Mouse (Mus musculus): ENCODE results near the gene Csnk1e. TPM values are rescaled to one million over a fixed set of nuclear protein-coding genes. Genes with fewer than 3 reads are reported as not detected.

Csnk1e gene
- polyA plus RNA-seq, 1 experiment from 2014 or later = 267 TPM

DNA sequence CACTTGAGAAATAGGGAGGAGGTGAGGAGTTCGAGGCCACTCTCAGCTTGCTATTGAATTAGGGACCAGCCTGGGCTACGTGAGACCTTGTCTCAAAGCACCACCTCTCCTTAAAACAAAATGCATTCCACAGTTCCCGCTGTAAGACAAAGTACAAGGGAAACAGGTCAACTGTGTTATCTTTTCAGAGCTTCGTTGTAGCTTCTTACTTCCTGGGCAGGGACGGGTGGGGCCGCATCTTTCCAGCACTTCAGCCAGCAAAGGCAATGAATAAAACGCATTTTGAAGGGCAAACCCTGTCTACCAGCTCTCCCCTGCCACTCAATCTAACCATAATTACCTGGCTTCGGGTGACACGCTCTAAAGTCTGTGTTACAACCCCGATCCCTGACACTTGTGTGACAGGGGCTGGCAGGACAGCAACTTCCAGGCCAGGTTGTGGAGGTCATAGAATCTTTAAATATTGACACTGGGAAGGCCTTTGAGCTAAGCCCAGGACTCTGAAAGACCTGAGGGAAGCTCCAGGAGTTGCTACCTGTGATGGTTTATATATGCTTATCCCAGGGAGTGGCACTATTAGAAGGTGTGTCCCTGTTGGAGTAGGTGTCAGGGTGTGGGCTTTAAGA is 38.8 kb downstream of the Csnk1e start:
- Histone ChIP-seq H3K4me2 (no peak overlapping the region), H3K4me3 (replicated peaks) (no peak overlapping the region), H3K27me3 (no peaks in the 10 kb centered on the region), H3K27ac (no peak overlapping the region), H3K4me1 (no peaks in the 10 kb centered on the region; the same call in 1 of the 2 replicates), H3K9ac (no peak overlapping the region), H3K36me3 (replicated peaks) (peaks cover 54% of the 10 kb centered on the region), H3K9me3 (no peaks in the 10 kb centered on the region)
- no peak for ATAC-seq (ENCODE audit: low FRiP score)
- 95% methylated on average over 10 of the region's 10 CpGs for WGBS

DNA sequence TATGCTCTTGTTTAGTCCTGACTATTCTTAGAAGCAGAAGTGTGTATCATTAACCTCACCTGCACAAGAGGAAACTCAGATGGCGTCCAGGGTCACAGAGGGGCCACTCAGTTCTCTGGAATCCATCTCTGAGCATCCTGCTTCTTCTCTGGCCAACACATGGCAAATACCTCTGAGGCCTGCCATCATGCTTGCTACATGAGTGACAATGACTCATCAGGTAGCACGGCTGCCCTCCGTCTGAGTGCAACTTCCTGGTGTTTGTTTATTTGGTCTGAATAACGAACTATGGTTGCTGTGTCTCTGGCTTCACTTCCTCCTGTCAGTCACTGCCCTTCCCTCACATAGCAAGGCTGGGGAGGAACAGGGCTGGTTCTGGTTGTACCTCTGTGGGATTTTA is 40.9 kb downstream of the Csnk1e start:
- Histone ChIP-seq H3K9ac (no peak overlapping the region), H3K4me3 (replicated peaks) (no peak overlapping the region), H3K4me1 (no peaks in the 10 kb centered on the region), H3K27ac (no peak overlapping the region), H3K4me2 (no peak overlapping the region), H3K9me3 (no peaks in the 10 kb centered on the region), H3K36me3 (replicated peaks) (peaks cover 33% of the 10 kb centered on the region), H3K27me3 (no peaks in the 10 kb centered on the region)
- no peak for ATAC-seq (ENCODE audit: low FRiP score)
- WGBS = 75% methylated on average over 4 of the region's 4 CpGs

DNA sequence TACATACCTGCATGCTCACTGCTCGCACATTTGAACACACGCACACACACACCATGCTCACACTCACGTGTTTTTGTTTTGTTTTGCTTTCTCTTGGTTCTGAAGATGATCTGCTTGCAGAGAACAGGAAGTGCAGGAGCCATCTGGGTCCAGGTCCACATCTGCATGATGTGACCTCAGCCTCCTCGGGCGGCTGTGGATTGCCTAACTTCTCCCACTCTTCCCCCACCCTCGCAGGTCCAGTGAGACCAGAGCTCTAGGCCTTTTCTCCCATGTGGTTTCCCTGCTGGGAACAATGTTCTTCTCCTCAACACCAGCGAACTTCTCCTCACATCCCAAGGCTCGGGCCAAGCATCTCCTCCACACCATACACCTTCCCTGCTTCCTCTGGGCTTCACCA is 41.6 kb downstream of the Csnk1e start:
- H3K36me3 ChIP-seq (replicated peaks) = peaks cover 26% of the 10 kb centered on the region
- no peak overlapping the region for H3K4me2 ChIP-seq
- no peak overlapping the region for H3K4me3 ChIP-seq (replicated peaks)
- 86% methylated on average over 8 of the region's 8 CpGs for WGBS
- no peak for ATAC-seq (ENCODE audit: low FRiP score)
- H3K27me3 ChIP-seq = no peaks in the 10 kb centered on the region
- H3K9me3 ChIP-seq = no peaks in the 10 kb centered on the region
- no peaks in the 10 kb centered on the region for H3K4me1 ChIP-seq
- H3K9ac ChIP-seq = no peak overlapping the region
- no peak overlapping the region for H3K27ac ChIP-seq

DNA sequence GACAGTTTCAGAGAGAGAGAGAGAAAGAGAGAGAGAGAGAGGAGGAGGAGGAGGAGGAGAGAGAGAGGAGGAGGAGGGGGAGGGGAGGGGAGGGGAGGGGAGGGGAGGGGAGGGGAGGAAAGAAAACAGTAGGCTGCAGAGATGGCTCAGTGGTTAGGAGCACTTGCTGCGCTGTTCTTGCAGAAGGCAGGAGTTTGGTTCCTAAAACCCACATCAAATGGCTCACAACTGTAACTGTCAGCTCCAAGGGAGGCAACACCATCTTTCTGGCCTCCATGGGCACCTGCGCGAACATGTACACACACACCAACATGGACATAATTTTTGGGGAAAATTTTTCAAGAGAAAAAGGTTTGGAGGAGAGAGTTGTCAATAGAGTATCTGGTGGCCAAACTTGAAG is 42.2 kb downstream of the Csnk1e start:
- Histone ChIP-seq H3K36me3 (replicated peaks) (peaks cover 20% of the 10 kb centered on the region), H3K9me3 (no peaks in the 10 kb centered on the region), H3K27me3 (no peaks in the 10 kb centered on the region), H3K4me3 (replicated peaks) (no peak overlapping the region), H3K27ac (no peak overlapping the region), H3K4me1 (no peaks in the 10 kb centered on the region), H3K4me2 (no peak overlapping the region), H3K9ac (no peak overlapping the region)
- no peak for ATAC-seq (ENCODE audit: low FRiP score)
- WGBS = 95% methylated on average over 3 of the region's 3 CpGs

DNA sequence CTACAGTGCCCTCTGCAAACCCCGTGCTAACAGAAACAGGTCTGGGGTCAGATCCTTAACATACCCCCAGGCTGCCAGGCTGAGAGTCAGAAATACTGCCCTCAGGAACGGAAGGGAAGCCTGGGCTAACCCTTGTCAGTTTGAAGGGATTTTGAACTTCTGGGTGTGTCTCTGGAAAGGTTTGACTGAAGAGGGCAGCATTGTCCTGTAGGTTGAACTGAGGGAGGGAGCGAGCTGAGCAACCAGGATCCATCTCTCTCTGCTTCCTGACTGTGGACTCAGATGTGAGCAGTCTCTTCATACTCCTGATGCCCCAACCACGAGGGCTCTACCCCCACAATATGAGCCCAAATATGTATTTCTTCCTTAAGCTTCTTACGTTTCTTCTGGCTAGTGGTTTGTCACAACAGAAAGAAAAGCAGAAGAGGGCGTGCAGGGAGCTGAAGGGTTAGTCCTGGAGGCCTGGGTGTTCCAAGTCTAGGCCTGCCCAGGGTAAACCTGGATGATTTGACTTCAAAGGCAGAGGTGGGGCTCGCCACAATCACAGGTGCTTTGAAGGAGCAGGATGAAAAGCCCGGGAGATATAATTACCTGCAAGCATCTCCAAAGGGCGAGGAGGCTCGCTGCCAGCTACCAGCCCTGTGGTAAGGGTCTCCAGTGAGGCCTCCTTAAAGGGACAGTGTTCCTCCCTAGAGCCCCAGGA is 43.9 kb downstream of the Csnk1e start:
- WGBS = 56% methylated on average over 10 of the region's 10 CpGs
- Histone ChIP-seq H3K4me2 (no peak overlapping the region), H3K4me3 (replicated peaks) (no peak overlapping the region), H3K4me1 (no peaks in the 10 kb centered on the region), H3K36me3 (replicated peaks) (peaks cover 6% of the 10 kb centered on the region), H3K9me3 (no peaks in the 10 kb centered on the region), H3K27ac (no peak overlapping the region), H3K27me3 (no peaks in the 10 kb centered on the region), H3K9ac (no peak overlapping the region)
- no peak for ATAC-seq (ENCODE audit: low FRiP score)

DNA sequence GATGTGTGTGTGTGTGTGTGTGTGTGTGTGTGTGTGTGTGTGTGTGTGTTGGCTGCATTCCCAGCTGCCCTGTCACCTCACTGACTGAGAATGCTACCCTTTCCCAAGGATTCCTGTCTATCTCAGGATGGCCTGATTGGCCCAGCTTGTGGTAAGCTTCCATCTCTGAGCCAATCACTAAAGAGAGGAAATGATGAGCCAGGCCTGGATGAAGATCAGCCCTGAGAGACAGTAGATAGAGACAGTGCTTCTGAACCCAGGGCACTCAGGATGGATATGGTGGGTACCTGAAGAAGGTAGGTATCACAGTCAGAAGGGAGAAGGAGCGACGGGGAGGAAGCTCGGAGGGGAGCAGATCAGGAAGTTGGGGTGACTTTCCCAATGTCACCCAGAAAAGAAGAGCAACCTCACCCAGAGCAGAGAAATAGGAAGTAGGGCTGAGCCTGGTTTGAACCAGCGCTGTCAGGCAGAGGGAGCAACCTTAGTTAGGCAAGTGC is 46.2 kb downstream of the Csnk1e start:
- no peaks in the 10 kb centered on the region for H3K36me3 ChIP-seq (replicated peaks)
- WGBS = 92% methylated on average over 4 of the region's 4 CpGs
- H3K9me3 ChIP-seq = no peaks in the 10 kb centered on the region
- H3K4me3 ChIP-seq (replicated peaks) = no peak overlapping the region
- H3K27me3 ChIP-seq = peaks cover 15% of the 10 kb centered on the region
- H3K4me1 ChIP-seq = no peaks in the 10 kb centered on the region
- no peak for ATAC-seq (ENCODE audit: low FRiP score)
- H3K9ac ChIP-seq = no peak overlapping the region
- H3K27ac ChIP-seq = no peak overlapping the region
- H3K4me2 ChIP-seq = no peak overlapping the region

DNA sequence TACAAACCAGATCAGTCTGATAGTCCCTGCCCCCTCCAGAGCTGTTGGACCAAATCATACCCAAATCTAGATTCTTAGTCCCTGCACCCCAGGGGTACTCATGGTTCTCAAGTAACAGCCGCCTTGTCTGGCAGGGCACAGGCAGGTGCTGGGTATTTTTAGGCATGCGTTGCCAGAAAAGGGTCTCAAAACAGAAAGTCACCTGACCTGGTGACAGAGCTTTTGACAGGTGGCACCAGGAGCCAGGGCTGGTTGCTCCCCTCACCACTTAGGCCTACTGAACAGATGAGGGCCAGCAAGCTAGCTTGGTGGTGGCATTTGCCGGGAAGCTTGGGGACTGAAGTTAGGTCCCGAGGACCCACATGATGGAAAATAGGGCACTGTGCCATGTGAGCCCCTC is 48.8 kb downstream of the Csnk1e start:
- Histone ChIP-seq H3K4me2 (no peak overlapping the region), H3K27me3 (peaks cover 18% of the 10 kb centered on the region), H3K27ac (no peak overlapping the region), H3K4me1 (peaks cover 17% of the 10 kb centered on the region), H3K4me3 (replicated peaks) (no peak overlapping the region), H3K9ac (no peak overlapping the region), H3K9me3 (no peaks in the 10 kb centered on the region), H3K36me3 (replicated peaks) (no peaks in the 10 kb centered on the region)
- 89% methylated on average over 4 of the region's 4 CpGs for WGBS
- no peak for ATAC-seq (ENCODE audit: low FRiP score)

DNA sequence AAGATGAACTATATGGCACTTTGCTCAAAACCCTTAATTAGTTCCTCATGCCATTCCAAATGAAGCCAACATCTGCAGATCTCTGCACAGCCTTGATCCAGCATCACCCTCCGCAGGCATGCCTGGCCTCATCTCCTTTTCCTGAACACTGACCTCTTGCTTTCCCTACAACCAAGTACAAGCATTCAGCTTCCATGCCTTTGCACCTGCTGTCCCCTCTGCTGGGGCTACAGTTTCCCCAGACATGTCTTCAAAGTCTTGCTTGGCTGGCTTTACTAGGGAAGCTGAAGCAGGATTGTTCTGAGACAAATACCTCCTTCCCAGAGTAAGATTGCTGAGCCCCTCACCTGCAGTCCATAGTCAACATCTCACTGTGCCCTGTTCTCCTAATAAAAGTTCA is 51.1 kb downstream of the Csnk1e start:
- Histone ChIP-seq H3K4me1 (peaks cover 37% of the 10 kb centered on the region), H3K27me3 (peaks cover 18% of the 10 kb centered on the region), H3K4me3 (replicated peaks) (no peak overlapping the region), H3K9me3 (no peaks in the 10 kb centered on the region), H3K36me3 (replicated peaks) (no peaks in the 10 kb centered on the region), H3K4me2 (no peak overlapping the region), H3K9ac (no peak overlapping the region), H3K27ac (no peak overlapping the region)
- ATAC-seq (ENCODE audit: low FRiP score) = no peak
- 75% methylated on average over 1 of the region's 1 CpGs for WGBS

DNA sequence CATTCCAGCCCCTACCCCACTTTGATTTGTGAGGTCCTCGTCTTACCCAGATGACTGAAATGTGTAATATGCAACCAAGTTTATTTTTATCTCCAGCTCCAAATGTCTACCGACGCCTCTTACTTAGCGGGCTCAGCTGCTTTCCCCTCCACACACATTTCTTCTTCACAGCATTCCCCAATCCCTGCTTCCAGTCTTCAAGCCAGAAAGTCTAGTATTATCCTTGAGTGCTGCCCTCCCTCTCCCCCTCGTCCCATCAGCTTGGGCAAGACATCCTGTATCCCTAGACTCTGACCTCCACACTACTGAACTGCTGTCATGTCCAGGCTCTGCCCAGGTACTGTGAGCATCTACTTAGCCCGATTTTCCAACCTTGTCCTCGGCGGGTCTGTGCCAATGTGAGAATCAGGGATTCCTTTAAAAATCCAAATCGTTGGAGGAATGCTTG is 51.6 kb downstream of the Csnk1e start:
- peaks cover 18% of the 10 kb centered on the region for H3K27me3 ChIP-seq
- 16% methylated on average over 9 of the region's 9 CpGs for WGBS
- peaks cover 38% of the 10 kb centered on the region for H3K4me1 ChIP-seq

DNA sequence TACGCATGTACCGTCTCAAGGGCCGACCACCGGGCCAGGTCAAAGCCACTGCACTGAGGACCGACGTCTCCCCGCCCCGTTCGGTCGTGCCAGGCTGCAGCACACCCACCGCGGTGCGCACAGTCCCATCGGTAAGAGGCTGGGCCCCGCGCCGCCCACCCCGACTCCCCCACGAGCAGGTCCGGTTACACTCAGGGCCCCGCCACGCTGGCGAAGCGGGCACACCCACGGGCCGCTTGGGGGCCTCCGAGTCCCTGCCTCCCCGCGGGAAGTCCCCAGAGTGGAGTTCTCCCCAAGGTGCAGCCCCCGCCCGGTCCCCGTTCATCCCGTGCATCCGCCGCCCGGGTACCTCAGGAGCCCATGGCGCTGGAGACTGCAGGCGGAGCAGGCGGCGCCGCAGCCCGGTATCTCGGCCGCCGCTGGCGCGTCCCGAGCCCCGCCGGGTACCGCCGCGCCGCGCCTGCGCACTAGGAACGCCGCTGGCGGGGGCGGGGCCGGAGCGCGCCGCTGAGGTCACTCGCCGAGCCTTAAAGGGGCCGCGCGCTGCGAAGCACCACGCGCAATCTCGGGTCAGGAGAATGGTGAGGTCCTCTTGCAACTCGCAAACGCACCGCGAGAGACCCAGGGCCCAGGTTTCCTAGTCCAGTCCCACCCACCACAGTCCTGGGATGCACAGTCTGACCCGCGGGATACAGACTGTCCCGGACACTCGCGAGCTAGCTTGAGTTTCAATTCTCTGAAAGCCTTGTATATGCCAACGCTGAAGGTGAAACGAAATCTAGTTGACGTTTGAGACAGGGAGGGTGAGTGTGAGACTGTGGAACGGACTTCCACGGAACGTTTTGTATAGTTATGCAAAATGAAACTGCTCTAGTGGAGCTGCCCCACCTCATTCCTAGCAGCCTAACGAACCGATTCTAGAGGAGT is 52.3 kb downstream of the Csnk1e start, which contains the start of gene Tmem184b:
Tmem184b (minus strand) TSS at position 734 of the 927 bp plus-strand sequence.
- peak; percentile 87 for ATAC-seq (ENCODE audit: low FRiP score)
- no peaks in the 10 kb centered on the region for H3K36me3 ChIP-seq (replicated peaks)
- H3K4me3 ChIP-seq (replicated peaks) = peak within 1 kb of the TSS; percentile 92
- under 1% methylated on average over 90 of the region's 90 CpGs for WGBS
- H3K9ac ChIP-seq = peak within 1 kb of the TSS; percentile 94
- peaks cover 38% of the 10 kb centered on the region for H3K4me1 ChIP-seq
- peak within 1 kb of the TSS; percentile 77 for H3K27ac ChIP-seq
- peaks cover 18% of the 10 kb centered on the region for H3K27me3 ChIP-seq
- no peaks in the 10 kb centered on the region for H3K9me3 ChIP-seq
- H3K4me2 ChIP-seq = peak within 1 kb of the TSS; percentile 91

More for the DNA sequence above, 51.6 kb downstream of the Csnk1e start:
- peak overlapping the region; percentile 91 for H3K4me2 ChIP-seq
- H3K9ac ChIP-seq = peak overlapping the region; percentile 94
- H3K4me3 ChIP-seq (replicated peaks) = peak overlapping the region; percentile 92
- no peaks in the 10 kb centered on the region for H3K36me3 ChIP-seq (replicated peaks)
- no peaks in the 10 kb centered on the region for H3K9me3 ChIP-seq
- H3K27ac ChIP-seq = no peak overlapping the region
- no peak for ATAC-seq (ENCODE audit: low FRiP score)

DNA sequence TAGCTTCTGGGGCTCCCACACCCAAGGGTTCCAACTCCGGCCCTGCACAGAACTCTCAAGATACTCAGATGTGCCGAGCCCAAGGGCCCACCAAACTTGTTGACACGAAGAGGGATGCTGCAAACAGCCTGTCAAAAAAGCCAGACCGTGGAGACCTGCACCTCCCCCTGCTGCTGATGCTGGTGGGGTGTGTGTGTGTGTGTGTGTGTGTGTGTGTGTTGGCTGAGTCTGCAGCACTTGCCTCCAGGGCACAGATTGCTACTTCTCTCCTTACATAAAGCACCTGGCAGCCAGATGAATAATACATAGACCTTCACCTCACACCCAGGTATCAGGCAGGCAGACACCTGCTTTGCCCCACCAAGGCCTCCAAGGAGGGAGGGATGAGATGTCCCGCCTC is 53.2 kb downstream of the Csnk1e start:
- Histone ChIP-seq H3K9me3 (no peaks in the 10 kb centered on the region), H3K4me3 (replicated peaks) (peak overlapping the region; percentile 92), H3K4me2 (peak overlapping the region; percentile 91), H3K36me3 (replicated peaks) (peaks cover 4% of the 10 kb centered on the region), H3K4me1 (peaks cover 38% of the 10 kb centered on the region), H3K9ac (peak overlapping the region; percentile 94), H3K27me3 (peaks cover 18% of the 10 kb centered on the region), H3K27ac (no peak overlapping the region)
- 22% methylated on average over 5 of the region's 5 CpGs for WGBS
- ATAC-seq (ENCODE audit: low FRiP score) = 0 out of 2 replicates have a peak, but pooled peaks have one; percentile 5

DNA sequence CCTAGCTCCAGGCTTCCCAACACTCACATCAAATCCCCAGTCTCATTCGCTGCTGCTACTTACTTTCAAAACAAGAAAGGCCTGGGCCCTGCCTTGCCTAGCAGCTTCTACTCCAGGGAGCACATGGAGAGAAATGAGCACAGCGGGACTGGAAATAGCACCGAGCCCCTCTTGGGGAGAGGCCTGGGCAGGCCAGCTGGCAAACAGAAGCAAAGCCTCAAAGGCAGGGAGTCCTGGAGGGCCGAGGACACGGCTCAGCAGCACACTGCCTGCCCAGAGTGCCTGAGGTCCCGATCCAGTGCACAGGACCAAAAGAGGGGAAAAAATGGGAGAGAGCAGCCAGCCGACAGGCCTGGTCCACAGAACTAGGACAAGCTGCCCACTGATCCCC is 54.4 kb downstream of the Csnk1e start:
- H3K9ac ChIP-seq = peak overlapping the region; percentile 44
- H3K27ac ChIP-seq = no peak overlapping the region
- no peak for ATAC-seq (ENCODE audit: low FRiP score)

More for the DNA sequence above, 54.4 kb downstream of the Csnk1e start:
- H3K4me1 ChIP-seq = peaks cover 38% of the 10 kb centered on the region
- no peak overlapping the region for H3K4me3 ChIP-seq (replicated peaks)
- H3K4me2 ChIP-seq = peak overlapping the region; percentile 8; the same call in 1 of the 2 replicates
- H3K36me3 ChIP-seq (replicated peaks) = peaks cover 10% of the 10 kb centered on the region
- peaks cover 18% of the 10 kb centered on the region for H3K27me3 ChIP-seq
- WGBS = 57% methylated on average over 7 of the region's 7 CpGs
- no peaks in the 10 kb centered on the region for H3K9me3 ChIP-seq

Measured in forebrain, embryonic 12.5 days (tissue).